Mouse (Mus musculus): ENCODE results near the gene Itga9. TPM values are rescaled to one million over a fixed set of nuclear protein-coding genes. Genes with fewer than 3 reads are reported as not detected.

Itga9 gene
- polyA plus RNA-seq, 1 experiment from 2014 or later = 4.8 TPM

GRCm38 (mm10) chr9:118739071-118739470 lies 132.6 kb downstream of the Itga9 start:
- Histone ChIP-seq H3K4me2 (ENCODE audit: low read depth, low read length) (no peak overlapping the region), H3K27me3 (ENCODE audit: insufficient read depth, low read length) (no peaks in the 10 kb centered on the region), H3K9me3 (ENCODE audit: low read length) (no peaks in the 10 kb centered on the region), H3K4me3 (ENCODE audit: low read depth, low read length) (no peak overlapping the region), H3K9ac (replicated peaks) (no peak overlapping the region), H3K4me1 (ENCODE audit: insufficient read depth) (no peaks in the 10 kb centered on the region), H3K36me3 (replicated peaks; ENCODE audit: insufficient read depth, low read length) (no peaks in the 10 kb centered on the region), H3K27ac (ENCODE audit: low read depth) (no peak overlapping the region)
- DNase-seq = no peak
- no peak for ATAC-seq
- WGBS (ENCODE audit: insufficient replicate concordance) = 69% methylated on average over 3 of the region's 3 CpGs
- TF ChIP-seq CTCF (IDR thresholded peaks at IDR 0.05; ENCODE audit: low read depth) (no peak), EP300 (IDR thresholded peaks at IDR 0.05; ENCODE audit: low read depth) (no peak)

GRCm38 (mm10) chr9:118739659-118740058 lies 133.2 kb downstream of the Itga9 start:
- DNase-seq (no peak), ATAC-seq (no peak)
- Histone ChIP-seq H3K4me1 (ENCODE audit: insufficient read depth) (no peaks in the 10 kb centered on the region), H3K27ac (ENCODE audit: low read depth) (no peak overlapping the region), H3K9me3 (ENCODE audit: low read length) (no peaks in the 10 kb centered on the region), H3K4me2 (ENCODE audit: low read depth, low read length) (no peak overlapping the region), H3K4me3 (ENCODE audit: low read depth, low read length) (no peak overlapping the region), H3K9ac (replicated peaks) (no peak overlapping the region), H3K36me3 (replicated peaks; ENCODE audit: insufficient read depth, low read length) (no peaks in the 10 kb centered on the region), H3K27me3 (ENCODE audit: insufficient read depth, low read length) (no peaks in the 10 kb centered on the region)
- TF ChIP-seq EP300 (IDR thresholded peaks at IDR 0.05; ENCODE audit: low read depth) (no peak), CTCF (IDR thresholded peaks at IDR 0.05; ENCODE audit: low read depth) (no peak)
- 74% methylated on average over 3 of the region's 3 CpGs for WGBS (ENCODE audit: insufficient replicate concordance)

GRCm38 (mm10) chr9:118741268-118741667 lies 134.8 kb downstream of the Itga9 start:
- Histone ChIP-seq H3K9me3 (ENCODE audit: low read length) (no peaks in the 10 kb centered on the region), H3K27ac (ENCODE audit: low read depth) (no peak overlapping the region), H3K4me2 (ENCODE audit: low read depth, low read length) (no peak overlapping the region), H3K4me1 (ENCODE audit: insufficient read depth) (no peaks in the 10 kb centered on the region), H3K4me3 (ENCODE audit: low read depth, low read length) (no peak overlapping the region), H3K27me3 (ENCODE audit: insufficient read depth, low read length) (no peaks in the 10 kb centered on the region), H3K9ac (replicated peaks) (no peak overlapping the region), H3K36me3 (replicated peaks; ENCODE audit: insufficient read depth, low read length) (no peaks in the 10 kb centered on the region)
- DNase-seq (no peak), ATAC-seq (no peak)
- TF ChIP-seq CTCF (IDR thresholded peaks at IDR 0.05; ENCODE audit: low read depth) (no peak), EP300 (IDR thresholded peaks at IDR 0.05; ENCODE audit: low read depth) (no peak)
- whole genome bisulfite sequencing (ENCODE audit: insufficient replicate concordance) = 63% methylated on average over 9 of the region's 9 CpGs

GRCm38 (mm10) chr9:118749335-118749949 lies 143.0 kb downstream of the Itga9 start:
- WGBS (ENCODE audit: insufficient replicate concordance) = 73% methylated on average over 8 of the region's 8 CpGs
- Histone ChIP-seq H3K27me3 (ENCODE audit: insufficient read depth, low read length) (no peaks in the 10 kb centered on the region), H3K4me3 (ENCODE audit: low read depth, low read length) (no peak overlapping the region), H3K27ac (ENCODE audit: low read depth) (no peak overlapping the region), H3K9me3 (ENCODE audit: low read length) (no peaks in the 10 kb centered on the region), H3K36me3 (replicated peaks; ENCODE audit: insufficient read depth, low read length) (no peaks in the 10 kb centered on the region), H3K4me2 (ENCODE audit: low read depth, low read length) (no peak overlapping the region), H3K4me1 (ENCODE audit: insufficient read depth) (no peaks in the 10 kb centered on the region), H3K9ac (replicated peaks) (no peak overlapping the region)
- TF ChIP-seq EP300 (IDR thresholded peaks at IDR 0.05; ENCODE audit: low read depth) = no peak
- TF ChIP-seq CTCF (IDR thresholded peaks at IDR 0.05; ENCODE audit: low read depth) = no peak
- ATAC-seq = no peak
- DNase-seq = no peak

GRCm38 (mm10) chr9:118750828-118751227 lies 144.3 kb downstream of the Itga9 start:
- Histone ChIP-seq H3K9ac (replicated peaks) (no peak overlapping the region), H3K36me3 (replicated peaks; ENCODE audit: insufficient read depth, low read length) (no peaks in the 10 kb centered on the region), H3K4me1 (ENCODE audit: insufficient read depth) (no peaks in the 10 kb centered on the region), H3K4me2 (ENCODE audit: low read depth, low read length) (no peak overlapping the region), H3K27ac (ENCODE audit: low read depth) (no peak overlapping the region), H3K9me3 (ENCODE audit: low read length) (no peaks in the 10 kb centered on the region), H3K27me3 (ENCODE audit: insufficient read depth, low read length) (no peaks in the 10 kb centered on the region), H3K4me3 (ENCODE audit: low read depth, low read length) (no peak overlapping the region)
- 51% methylated on average over 7 of the region's 7 CpGs for WGBS (ENCODE audit: insufficient replicate concordance)
- ATAC-seq (no peak), DNase-seq (no peak)
- TF ChIP-seq EP300 (IDR thresholded peaks at IDR 0.05; ENCODE audit: low read depth) = no peak
- TF ChIP-seq CTCF (IDR thresholded peaks at IDR 0.05; ENCODE audit: low read depth) = no peak

- Histone ChIP-seq H3K4me2 (ENCODE audit: low read depth, low read length) (no peak overlapping the region), H3K27me3 (ENCODE audit: insufficient read depth, low read length) (no peaks in the 10 kb centered on the region), H3K27ac (ENCODE audit: low read depth) (no peak overlapping the region), H3K36me3 (replicated peaks; ENCODE audit: insufficient read depth, low read length) (no peaks in the 10 kb centered on the region), H3K9ac (replicated peaks) (no peak overlapping the region), H3K4me3 (ENCODE audit: low read depth, low read length) (no peak overlapping the region), H3K9me3 (ENCODE audit: low read length) (no peaks in the 10 kb centered on the region), H3K4me1 (ENCODE audit: insufficient read depth) (no peaks in the 10 kb centered on the region)
- ATAC-seq (no peak), DNase-seq (no peak)
- TF ChIP-seq CTCF (IDR thresholded peaks at IDR 0.05; ENCODE audit: low read depth) = no peak
- TF ChIP-seq EP300 (IDR thresholded peaks at IDR 0.05; ENCODE audit: low read depth) = no peak
- WGBS (ENCODE audit: insufficient replicate concordance) = 75% methylated on average over 2 of the region's 2 CpGs
Measured at GRCm38 (mm10) chr9:118752376-118752775, 145.9 kb downstream of the Itga9 start.

All from liver, postnatal 0 days (tissue).